Mouse (Mus musculus): ENCODE results near the gene U2af1l4.

The U2af1l4 gene

GRCm38 (mm10) chr7:30586455-30587020, 23.4 kb downstream of the U2af1l4 start:
- no peak for DNase-seq (ENCODE audit: low read depth, low spot score)

- peak; percentile 2 for DNase-seq (ENCODE audit: low read depth, low spot score)
Observed at GRCm38 (mm10) chr7:30587842-30588667, 25.0 kb downstream of the U2af1l4 start.

GRCm38 (mm10) chr7:30588676-30589434, 25.8 kb downstream of the U2af1l4 start, which contains the start of gene Kmt2b:
Gene Kmt2b (minus strand): TSS chr7:30588726.
- peak; percentile 98 for DNase-seq (ENCODE audit: low read depth, low spot score)

DNA sequence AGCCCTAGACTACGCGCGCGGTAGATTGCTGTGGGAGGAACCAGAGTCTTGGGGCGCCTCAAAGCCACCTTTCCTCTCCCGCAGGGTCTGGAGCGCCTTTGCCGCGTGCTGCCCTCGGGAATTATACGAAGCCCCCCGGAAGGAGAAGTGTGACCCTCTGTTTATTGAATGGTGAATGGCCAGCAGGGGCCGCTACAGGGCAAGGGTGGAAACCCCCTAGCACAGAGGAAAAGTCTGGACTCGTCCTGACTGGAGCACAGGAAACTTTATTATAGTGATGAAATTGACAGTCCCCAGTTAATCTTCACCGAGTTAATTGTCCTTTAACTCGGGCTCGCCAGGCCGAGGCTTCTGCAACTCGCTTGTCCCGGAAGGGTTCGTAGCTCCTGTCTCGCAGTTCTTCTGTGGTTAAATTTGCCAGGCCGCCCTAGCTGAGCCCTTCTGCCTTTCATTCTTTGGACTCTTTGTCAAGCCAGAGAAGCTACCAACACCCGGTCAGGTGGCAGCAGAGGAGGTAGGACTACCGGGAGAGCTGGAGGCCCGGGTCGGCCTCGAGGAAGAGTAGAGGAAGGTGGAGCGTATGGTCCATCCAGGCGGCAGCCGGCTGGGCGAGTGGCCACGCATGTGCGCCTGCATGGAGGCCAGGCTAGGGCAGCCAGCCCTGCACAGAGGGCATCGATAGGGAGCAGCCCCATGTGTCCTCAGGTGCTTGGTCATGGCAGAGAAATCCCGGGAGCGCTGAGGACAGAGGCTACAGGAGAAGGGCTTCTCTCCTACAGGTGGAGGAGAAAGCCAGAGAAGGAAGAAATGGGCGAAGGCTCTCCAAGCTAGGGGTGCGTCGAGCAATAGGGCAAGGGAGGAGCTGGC, 26.6 kb downstream of the U2af1l4 start:
- DNase-seq (ENCODE audit: low read depth, low spot score), result peak; percentile 85

DNA sequence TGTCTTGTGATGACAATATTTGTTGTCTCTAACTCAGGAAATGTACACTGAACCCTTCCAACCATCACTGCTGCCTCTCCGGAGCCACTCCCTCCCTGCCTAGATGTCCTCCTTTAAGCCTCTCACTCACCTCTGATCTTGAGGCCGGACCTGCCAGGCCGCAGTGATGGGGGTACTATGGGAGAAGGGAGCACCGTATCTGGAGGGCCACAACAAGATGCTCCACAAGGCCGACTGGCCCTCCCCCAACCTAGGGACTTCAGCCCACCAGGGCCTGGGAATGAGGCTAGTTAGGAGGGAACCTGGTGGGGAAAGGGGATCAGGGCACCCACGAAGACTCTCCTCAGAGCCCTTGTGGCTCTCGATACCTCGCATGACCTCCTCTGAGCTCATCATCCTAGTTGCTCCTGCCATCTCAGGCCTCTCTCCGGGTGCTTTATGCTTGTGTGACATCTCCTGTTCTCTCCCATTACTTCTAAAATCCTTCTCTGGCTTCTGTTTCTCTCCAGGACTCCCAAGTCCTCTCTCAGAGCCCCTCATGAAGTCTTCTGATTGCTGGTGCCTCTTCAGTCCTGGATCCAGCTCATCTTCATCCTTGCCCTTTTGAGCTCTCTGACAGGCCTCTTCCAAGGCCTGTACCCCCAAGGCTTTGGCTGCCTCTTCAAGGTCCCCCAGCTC, 28.0 kb downstream of the U2af1l4 start:
- DNase-seq (ENCODE audit: low read depth, low spot score), result no peak

DNA sequence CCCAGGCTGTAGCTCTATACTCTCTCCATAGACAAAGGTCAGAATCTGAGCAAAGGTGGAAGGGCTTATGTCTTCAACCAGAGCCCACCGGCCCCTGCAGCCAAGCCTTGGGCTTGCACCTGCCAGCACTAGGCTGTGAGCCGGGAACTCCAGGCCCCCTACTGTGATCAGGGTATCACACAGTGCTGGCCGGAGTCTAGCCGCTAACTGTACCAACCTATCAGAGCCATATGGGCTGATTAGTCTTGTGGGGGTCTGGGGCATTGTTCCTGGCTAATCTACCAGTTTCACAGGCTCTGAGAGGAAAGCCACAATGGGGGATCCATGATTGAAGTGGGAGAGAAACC, 28.5 kb downstream of the U2af1l4 start:
- DNase-seq (ENCODE audit: low read depth, low spot score), result no peak

DNA sequence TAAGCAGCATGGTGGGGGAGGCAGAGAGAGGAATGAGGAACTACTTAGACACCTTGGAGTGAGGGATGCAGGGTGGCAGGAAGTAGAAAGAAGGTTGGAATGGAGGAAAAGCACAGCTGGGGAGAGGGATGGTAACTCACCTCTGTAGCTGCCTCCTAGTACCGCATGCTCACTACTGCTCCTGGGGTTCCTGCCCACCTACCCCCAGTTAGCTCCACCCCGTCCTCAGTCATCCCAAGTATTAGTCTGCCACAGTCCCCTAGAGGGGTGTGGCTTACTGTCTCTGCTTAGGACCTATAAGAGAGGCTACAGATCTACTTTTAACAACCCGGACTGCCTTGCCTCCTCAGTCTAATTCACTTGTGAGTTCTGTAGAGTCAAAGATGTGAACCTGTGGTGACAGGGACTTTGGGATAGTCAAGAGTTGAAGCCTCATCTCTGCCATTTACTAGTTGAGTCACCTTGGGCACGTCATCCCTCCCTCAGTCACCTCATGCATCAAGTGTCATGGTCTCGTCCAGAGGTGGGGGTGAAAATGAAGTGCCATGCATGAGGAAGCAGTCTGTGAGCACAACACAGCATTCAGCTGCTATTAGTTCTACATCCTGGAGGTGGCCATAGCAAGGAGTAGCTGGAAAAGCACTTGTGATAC, 29.8 kb downstream of the U2af1l4 start:
- no peak for DNase-seq (ENCODE audit: low read depth, low spot score)

DNA sequence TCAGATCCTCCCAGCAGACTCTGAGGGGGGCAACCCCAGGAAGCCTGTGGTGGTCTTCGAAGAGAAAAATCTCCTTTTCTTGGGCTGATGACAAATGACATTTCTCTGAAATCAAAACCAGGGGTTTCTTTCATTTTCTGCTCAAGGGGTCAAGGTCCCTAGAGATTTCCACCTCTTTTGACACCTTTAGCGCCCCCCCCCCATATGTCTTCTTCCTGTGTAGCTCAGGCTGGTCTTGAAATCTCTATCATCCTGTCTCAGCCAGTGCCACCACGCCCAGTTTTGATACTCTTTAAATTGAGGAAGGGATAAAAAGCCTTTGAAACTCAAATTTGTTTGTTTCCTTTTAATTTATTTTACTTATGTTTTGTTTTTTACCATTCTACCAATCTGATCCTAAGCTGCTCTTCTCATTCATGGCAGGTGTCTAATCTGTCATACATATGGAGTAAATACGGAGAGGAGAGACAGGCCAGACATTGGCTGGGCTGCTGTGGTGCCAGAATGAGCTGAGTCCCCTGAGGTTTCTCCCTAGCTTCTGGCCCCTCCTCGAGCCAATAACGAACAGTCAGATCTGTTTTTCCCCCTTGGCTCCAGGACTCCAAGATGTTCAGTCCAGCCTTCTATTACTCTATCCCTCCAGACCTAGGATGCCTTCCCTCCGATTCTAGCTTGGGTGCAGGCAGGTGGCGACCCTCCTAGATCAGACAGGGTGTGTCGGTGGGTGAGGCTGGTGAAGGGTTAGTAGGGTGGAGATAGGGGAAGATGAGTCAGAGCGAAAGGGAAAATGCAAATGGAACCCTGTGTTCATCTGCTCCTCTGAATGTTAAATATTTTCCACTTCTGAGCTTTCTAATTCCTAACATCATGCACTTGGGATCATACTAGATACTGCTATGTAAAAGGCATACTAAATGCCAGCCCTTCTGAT, 30.7 kb downstream of the U2af1l4 start:
- DNase-seq (ENCODE audit: low read depth, low spot score), result no peak

DNA sequence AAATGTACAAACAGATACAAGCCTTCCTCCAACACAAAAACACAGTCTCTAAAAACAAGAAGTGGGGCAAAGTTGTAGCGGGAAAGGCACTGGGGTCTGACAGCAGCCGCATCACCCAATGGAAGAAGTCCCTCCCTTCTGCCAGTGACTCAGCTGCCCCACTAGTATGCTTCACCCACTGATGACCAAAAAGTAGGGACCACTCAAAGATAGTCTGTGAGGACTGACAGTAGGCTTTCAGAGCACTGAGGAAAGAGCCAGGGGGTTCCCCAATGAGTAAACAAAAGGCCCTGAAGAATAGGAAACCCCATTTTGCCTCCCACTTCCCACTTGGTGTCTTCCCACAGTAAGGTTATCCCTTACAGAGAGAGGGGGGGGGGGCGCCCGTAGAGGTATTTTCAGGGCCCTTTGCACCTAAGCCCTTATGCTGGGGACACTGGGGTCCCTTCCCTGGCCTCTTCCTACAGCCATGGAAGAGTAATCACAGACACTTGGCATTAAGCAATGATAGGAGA, 31.5 kb downstream of the U2af1l4 start:
- no peak for DNase-seq (ENCODE audit: low read depth, low spot score)

DNA sequence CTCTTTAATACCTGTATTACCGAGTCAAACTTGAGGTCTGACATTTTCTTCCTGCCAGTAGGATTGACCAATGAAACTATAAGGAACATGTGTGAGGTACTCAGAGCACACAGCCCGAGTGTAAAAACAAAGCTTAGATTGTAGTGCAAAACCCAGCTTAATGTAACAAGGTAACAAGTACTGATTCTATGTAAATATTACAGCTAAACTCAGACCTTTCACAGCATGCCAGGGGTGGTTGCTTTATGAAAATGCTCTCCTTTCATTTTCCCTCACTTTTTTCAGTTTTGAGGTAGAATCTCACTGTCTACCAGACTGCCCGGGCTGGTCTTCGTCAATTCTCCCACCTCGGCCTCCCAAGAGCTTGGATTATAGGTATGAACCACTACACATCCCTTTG, 33.0 kb downstream of the U2af1l4 start:
- DNase-seq (ENCODE audit: low read depth, low spot score), result no peak

GRCm38 (mm10) chr7:30596811-30597210, 33.7 kb downstream of the U2af1l4 start:
- DNase-seq (ENCODE audit: low read depth, low spot score), result no peak

GRCm38 (mm10) chr7:30598786-30599185, 35.7 kb downstream of the U2af1l4 start, which contains the start of gene Zbtb32:
Gene Zbtb32 (minus strand): TSS chr7:30598909.
- no peak for DNase-seq (ENCODE audit: low read depth, low spot score)

DNA sequence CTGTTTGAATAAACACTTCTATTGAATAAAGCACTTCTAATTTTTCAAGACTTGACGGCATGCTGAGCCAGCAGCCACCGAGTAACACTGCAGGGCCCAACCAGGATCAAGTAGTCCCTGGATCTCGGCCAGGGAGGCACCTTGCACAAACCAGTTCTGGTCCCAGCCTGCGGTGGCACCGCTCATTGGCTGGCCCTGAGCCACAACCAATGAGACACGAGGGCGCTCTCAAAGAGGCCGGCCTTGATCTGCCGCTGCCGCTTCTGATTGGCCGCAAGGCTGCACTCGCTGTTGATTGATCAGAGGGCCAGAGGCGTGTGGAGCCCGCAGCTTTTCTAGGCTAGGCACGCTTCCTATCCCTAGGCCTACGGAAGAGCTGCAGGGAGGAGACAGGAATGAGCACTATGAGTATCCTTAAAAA, 36.8 kb downstream of the U2af1l4 start:
- DNase-seq (ENCODE audit: low read depth, low spot score), result peak; percentile 74

DNA sequence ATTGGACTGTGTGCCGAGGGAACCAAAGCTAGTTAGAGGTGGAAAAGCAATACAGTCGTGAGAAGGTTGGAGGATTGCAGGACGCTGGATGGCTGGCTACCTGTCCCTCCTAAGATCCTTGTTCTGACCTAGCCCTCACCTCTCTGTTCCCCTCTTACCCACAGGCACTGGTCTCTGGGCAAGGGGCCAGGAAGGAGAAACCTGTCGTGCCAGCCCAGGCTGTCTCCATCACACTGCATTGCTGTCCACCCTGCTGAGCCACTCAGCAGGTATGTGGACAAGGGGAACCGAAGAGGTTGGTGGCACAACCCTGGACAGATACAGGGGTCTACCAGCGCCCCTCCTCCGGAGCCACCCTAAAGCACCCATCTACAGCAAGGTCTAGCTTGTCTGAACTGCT, 37.5 kb downstream of the U2af1l4 start:
- DNase-seq (ENCODE audit: low read depth, low spot score), result no peak

- peak; percentile 46 for DNase-seq (ENCODE audit: low read depth, low spot score)
Observed at GRCm38 (mm10) chr7:30602583-30602982, 39.5 kb downstream of the U2af1l4 start.

- no peak for DNase-seq (ENCODE audit: low read depth, low spot score)
Observed at GRCm38 (mm10) chr7:30604424-30604823, 41.3 kb downstream of the U2af1l4 start.

DNA sequence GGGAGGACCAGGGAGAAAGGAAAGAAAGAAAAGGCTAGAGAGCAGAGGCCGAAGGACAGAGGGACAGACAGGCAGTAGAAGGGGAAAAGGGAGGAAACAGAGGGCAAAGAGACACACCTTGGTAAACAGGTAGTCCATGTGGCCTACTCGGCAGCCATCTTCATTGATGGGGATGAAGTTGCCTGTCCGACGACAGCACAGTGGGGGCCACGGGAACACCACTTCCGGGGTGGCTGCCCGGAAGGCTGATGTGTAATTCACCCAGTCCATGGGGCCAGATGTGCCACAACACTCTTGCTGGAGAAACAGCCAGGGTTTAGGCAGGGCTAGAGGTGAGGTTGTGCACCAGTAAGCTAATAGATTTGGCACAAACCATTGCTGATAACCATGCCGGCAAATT, 41.8 kb downstream of the U2af1l4 start:
- DNase-seq (ENCODE audit: low read depth, low spot score), result no peak

GRCm38 (mm10) chr7:30607706-30608309, 44.7 kb downstream of the U2af1l4 start:
- peak; percentile 56 for DNase-seq (ENCODE audit: low read depth, low spot score)

DNA sequence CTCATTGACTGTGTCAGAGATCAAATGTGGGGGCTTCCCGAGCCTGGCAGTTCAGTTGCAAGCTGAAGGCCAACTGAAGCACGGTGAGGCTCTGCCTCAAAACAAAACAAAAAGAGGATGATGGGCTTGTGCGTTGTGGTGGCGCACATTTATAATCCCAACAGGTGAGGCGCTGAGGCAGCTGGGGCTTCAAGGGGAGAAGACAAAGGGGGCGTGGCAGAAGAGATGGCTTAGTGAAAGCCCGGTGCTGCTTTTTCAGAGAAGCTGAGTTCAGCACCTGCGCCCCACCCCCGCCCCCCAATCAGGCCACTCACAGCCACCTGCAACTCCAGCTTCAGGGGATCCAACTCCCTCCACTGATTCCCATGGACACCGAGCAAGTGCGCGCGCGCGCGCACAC, 45.4 kb downstream of the U2af1l4 start:
- no peak for DNase-seq (ENCODE audit: low read depth, low spot score)
